Mouse (Mus musculus) embryonic fibroblast, embryonic 13.5 days (primary cell): ENCODE results near the gene Gxylt2.

ENCODE experiments used
- CTCF ChIP-seq: IDR thresholded peaks from 2 replicates; pipeline ENCODE4 v1.5.1; 2011; ENCODE audit warnings: mild to moderate bottlenecking, control low read depth, low read length, moderate library complexity, borderline replicate concordance; ENCODE audit not compliant: insufficient read depth
- POLR2A ChIP-seq: IDR thresholded peaks from 2 replicates; pipeline ENCODE4 v1.6.1; 2011; ENCODE audit warnings: low read depth, mild to moderate bottlenecking, control low read depth, low read length, moderate library complexity

- no peak for TF ChIP-seq CTCF
- no peak for TF ChIP-seq POLR2A
Observed at GRCm38 (mm10) chr6:100850671-100851081, 146.1 kb downstream of the Gxylt2 start.
